Mouse (Mus musculus) cerebellum, adult 2 months (tissue): ENCODE data around the gene Rps6ka3. TPM values are rescaled to one million over a fixed set of nuclear protein-coding genes. Genes with fewer than 3 reads are reported as not detected.
A peak's percentile ranks its signal among the peaks of the same experiment; 100 is the strongest.

Experiments used
- DNase-seq, 2 experiments: peaks; one replicate each; pipeline ENCODE4 v3.0.0; 2021
- H3K27ac ChIP-seq: fragments of 200-500 bp; 2 replicates; pipeline ENCODE4 v1.5.1; 2012; ENCODE audit warnings: low read length, control low read depth, inconsistent platforms; ENCODE audit not compliant: insufficient read depth
- H3K27me3 ChIP-seq: fragments of 200-500 bp; 2 replicates; pipeline ENCODE4 v1.6.1; 2012; ENCODE audit warnings: inconsistent platforms, mild to moderate bottlenecking, low read length, moderate library complexity; ENCODE audit not compliant: control insufficient read depth, insufficient read depth
- H3K4me1 ChIP-seq: fragments of 200-500 bp; 2 replicates; pipeline ENCODE4 v1.6.1; 2011; ENCODE audit warnings: low read length; ENCODE audit not compliant: control insufficient read depth, insufficient read depth
- H3K4me3 ChIP-seq: fragments of 200-500 bp; replicated peaks from 2 replicates; pipeline ENCODE3; 2011; ENCODE audit warnings: mild to moderate bottlenecking, low read depth, low read length, control low read depth; ENCODE audit not compliant: insufficient read depth
- CTCF ChIP-seq: fragments of 200-500 bp; IDR thresholded peaks from 2 replicates; pipeline ENCODE4 v1.5.1; 2011; ENCODE audit warnings: low read depth, mild to moderate bottlenecking, control low read depth, low read length, moderate library complexity, borderline replicate concordance; ENCODE audit not compliant: insufficient read depth
- POLR2A ChIP-seq: fragments of 200-500 bp; IDR thresholded peaks from 2 replicates; pipeline ENCODE4 v1.6.1; 2011; ENCODE audit warnings: low read length, control low read depth, borderline replicate concordance; ENCODE audit not compliant: insufficient read depth
- WGBS: fragments of 180-500 bp; shearing (Covaris S2); methylation state at CpG from one replicate; pipeline ENCODE4 v1.1.7; 2018; 5-methylcytosine and 5-hydroxymethylcytosine counted together
- polyA plus RNA-seq: library from polyadenylated mRNA; depleted of rRNA; stranded (reverse); fragments of >200 nt; gene quantifications from 2 replicates; pipeline ENCODE4 v1.2.3, GENCODE M21; 2012; rRNA removed

Rps6ka3 gene
- polyA plus RNA-seq, 1 experiment = 20.6 TPM

- WGBS = 5% methylated on average over 51 of the region's 83 CpGs
- peak; percentile 71 to 78 for DNase-seq
- TF ChIP-seq CTCF = no peak
- TF ChIP-seq POLR2A = no peak
These were observed 204.2 kb downstream of the Rps6ka3 start, which contains the start of gene Map7d2 for GRCm38 (mm10) chrX:159414130-159414828. Map7d2 (plus strand) TSS chrX:159414572.

GRCm38 (mm10) chrX:159414829-159415673 is 204.9 kb downstream of the Rps6ka3 start:
- 10% methylated on average over 59 of the region's 65 CpGs for WGBS
- TF ChIP-seq POLR2A (no peak), CTCF (no peak)
- Histone ChIP-seq H3K4me3 (peak overlapping the region; percentile 98), H3K27me3 (no peaks in the 10 kb centered on the region), H3K27ac (peak overlapping the region; percentile 52; the same call in 1 of the 2 replicates), H3K4me1 (0 out of 2 replicates have a peak, but pooled peaks cover 2% of the 10 kb centered on the region)
- DNase-seq = peak in 1 of 2 experiments; percentile 39

More at GRCm38 (mm10) chrX:159414130-159414828, 204.2 kb downstream of the Rps6ka3 start, which contains the start of gene Map7d2:
- peak within 1 kb of the TSS; percentile 52; the same call in 1 of the 2 replicates for H3K27ac ChIP-seq
- H3K27me3 ChIP-seq = no peaks in the 10 kb centered on the region
- H3K4me3 ChIP-seq = peak within 1 kb of the TSS; percentile 98
- 0 out of 2 replicates have a peak, but pooled peaks cover 2% of the 10 kb centered on the region for H3K4me1 ChIP-seq

Other genes starting within 250 kb of the Rps6ka3 start
- 62.0 and 76.7 TPM in 2 replicates for gene Eif1ax, start 161.9 kb downstream of the Rps6ka3 start, polyA plus RNA-seq
- 87.1 and 101 TPM in 2 replicates for gene Map7d2, start 204.3 kb downstream of the Rps6ka3 start, polyA plus RNA-seq